Mouse (Mus musculus): ENCODE results near the gene Amph.

The Amph gene

GRCm38 (mm10) chr13:18948171-18949028, at the start of gene Amph:
Gene Amph, plus strand, starts transcription at chr13:18948205.
- TF ChIP-seq GATA4 (IDR thresholded peaks at IDR 0.05; ENCODE audit: insufficient replicate concordance, low read length): no peak

- TF ChIP-seq GATA4 (IDR thresholded peaks at IDR 0.05; ENCODE audit: insufficient replicate concordance, low read length): no peak
Measured at GRCm38 (mm10) chr13:18903623-18904022, 44.4 kb upstream of the Amph start.

- no peak for TF ChIP-seq GATA4 (IDR thresholded peaks at IDR 0.05; ENCODE audit: insufficient replicate concordance, low read length)
Measured at GRCm38 (mm10) chr13:18914774-18915173, 33.2 kb upstream of the Amph start.

GRCm38 (mm10) chr13:18947686-18948085, 319 bp upstream of the Amph start:
- no peak for TF ChIP-seq GATA4 (IDR thresholded peaks at IDR 0.05; ENCODE audit: insufficient replicate concordance, low read length)

DNA sequence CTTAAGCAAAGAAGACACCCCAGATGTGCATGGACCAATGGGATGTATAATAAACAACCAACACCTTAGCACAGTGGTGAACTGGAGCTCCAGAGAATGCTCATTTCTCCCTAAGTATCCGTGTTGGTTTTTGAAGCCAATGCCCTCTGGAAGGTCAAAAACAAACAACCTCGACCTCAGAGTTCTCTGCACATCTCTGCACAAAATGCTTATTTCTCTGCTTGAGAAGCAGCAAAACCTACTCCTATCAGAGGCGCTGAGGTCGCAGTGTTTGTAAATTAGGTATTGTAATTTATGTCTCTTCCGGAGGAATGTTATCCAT, 985 bp downstream of the Amph start:
- TF ChIP-seq GATA4 (IDR thresholded peaks at IDR 0.05; ENCODE audit: insufficient replicate concordance, low read length): no peak

GRCm38 (mm10) chr13:18949626-18950200, 1.7 kb downstream of the Amph start:
- no peak for TF ChIP-seq GATA4 (IDR thresholded peaks at IDR 0.05; ENCODE audit: insufficient replicate concordance, low read length)

DNA sequence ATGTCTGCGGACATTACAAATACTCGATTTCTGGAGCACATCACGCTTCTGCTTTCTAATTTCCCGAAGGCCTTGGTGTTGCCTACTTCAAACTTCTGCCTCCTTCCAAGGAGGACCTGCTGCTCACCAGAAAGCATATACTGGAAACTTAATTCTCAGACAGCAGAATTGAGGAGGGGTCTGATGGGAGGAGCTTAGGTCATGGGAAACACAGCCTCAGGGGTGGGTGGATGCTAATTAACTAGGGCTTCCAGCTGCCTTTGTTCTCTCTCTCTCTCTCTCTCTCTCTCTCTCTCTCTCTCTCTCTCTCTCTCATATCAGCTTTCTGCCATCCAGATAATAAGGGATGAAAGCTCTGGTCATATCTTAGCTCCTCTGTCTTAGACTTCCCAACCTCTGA, 5.6 kb downstream of the Amph start:
- TF ChIP-seq GATA4 (IDR thresholded peaks at IDR 0.05; ENCODE audit: insufficient replicate concordance, low read length): no peak

DNA sequence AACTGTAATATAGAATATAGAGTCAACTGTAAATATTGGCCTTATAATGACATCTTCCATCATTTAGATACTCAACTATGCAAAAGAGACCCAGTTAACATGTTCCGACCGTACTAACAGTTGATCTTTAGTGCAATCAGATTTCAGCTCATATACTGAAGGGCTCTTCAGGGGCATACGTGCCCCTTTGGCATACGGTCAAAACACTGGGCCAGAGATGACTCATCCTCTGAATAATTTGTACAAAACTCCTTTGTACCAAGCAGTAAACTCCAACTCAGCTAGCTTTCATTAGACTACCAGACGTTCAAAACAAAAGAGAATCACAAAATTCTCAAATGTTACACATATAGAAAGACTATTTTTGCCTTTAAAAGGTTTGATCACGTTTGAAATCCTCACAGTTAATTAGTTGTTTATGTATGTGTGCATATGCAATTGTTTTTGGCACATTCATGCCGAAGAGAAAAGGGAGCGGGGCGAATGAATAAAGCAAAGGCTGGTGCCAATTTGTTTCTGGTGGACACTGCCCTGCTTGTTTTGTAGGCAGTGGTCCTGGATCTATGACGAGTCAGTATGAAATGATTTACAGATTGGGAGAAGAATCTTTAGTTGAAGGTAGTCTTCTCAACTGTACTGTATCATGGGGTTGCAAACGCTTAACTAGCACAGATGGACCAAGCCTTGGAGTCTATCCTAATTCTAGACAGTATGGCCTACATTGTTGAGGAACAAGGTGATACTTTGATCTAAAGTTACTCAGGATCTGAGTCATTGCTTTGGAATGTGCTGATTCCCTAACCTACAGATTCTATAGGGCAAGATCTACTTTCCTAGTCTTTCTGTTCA, 8.3 kb downstream of the Amph start:
- no peak for TF ChIP-seq GATA4 (IDR thresholded peaks at IDR 0.05; ENCODE audit: insufficient replicate concordance, low read length)

GRCm38 (mm10) chr13:18957028-18957427, 9.0 kb downstream of the Amph start:
- no peak for TF ChIP-seq GATA4 (IDR thresholded peaks at IDR 0.05; ENCODE audit: insufficient replicate concordance, low read length)

DNA sequence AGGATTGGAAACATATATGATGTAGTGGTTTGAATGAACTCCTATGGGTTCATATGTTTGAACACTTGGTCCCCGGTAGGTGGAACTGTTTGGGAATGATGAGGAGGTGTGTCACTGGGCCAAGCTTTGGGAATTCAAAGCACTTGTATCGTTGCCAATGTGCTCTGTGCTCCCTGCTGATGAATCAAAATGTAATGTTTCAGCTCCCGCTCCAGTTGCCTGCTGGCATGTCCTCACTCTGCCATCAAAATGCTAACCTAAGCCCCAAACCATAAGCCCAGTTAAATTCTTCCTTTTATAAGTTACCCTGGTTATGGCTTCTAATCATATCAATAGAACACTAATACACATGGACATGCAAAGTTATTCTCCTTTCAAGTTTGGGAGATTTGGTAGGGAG, 24.6 kb downstream of the Amph start:
- TF ChIP-seq GATA4 (IDR thresholded peaks at IDR 0.05; ENCODE audit: insufficient replicate concordance, low read length): no peak

GRCm38 (mm10) chr13:18974351-18974750, 26.3 kb downstream of the Amph start:
- no peak for TF ChIP-seq GATA4 (IDR thresholded peaks at IDR 0.05; ENCODE audit: insufficient replicate concordance, low read length)

DNA sequence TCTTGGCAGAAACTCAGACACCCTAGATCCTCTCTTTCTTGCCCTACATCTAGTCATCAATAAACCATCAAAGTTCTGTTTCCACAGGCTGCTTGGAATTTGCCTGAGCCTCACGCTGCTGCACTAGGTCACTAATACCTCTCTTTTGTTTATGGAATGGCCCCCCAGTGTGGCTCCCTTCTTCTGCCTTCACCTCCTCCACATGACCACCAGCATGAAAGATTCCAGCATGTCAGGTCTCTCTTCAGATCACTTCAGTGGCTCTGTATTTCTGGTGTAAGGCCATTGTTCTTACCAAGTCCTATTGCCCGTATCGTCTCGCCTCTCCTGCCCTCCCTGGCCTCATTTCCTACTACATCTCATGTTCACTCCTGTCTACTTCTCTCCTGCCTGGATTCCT, 39.3 kb downstream of the Amph start:
- TF ChIP-seq GATA4 (IDR thresholded peaks at IDR 0.05; ENCODE audit: insufficient replicate concordance, low read length): no peak

DNA sequence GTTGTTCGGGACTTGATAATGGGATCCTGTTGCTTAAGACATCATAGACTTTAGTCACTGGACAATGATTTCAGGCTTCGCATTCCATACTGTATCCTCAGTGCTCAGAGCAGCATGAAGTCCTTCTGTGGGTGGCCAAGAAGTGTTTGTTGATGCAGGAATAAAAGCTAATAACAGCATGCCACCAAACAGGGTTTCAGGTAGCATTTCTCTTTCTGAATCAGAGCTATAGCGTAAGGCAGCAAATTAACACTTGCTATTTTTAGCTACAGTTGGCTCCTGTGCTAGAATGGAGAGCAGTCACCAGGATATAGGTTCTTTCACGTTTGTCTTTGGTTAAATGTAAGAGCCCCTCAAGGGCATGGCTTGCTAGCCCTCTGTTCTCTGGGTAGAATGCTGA, 40.3 kb downstream of the Amph start:
- no peak for TF ChIP-seq GATA4 (IDR thresholded peaks at IDR 0.05; ENCODE audit: insufficient replicate concordance, low read length)

GRCm38 (mm10) chr13:18989185-18989714, 41.2 kb downstream of the Amph start:
- no peak for TF ChIP-seq GATA4 (IDR thresholded peaks at IDR 0.05; ENCODE audit: insufficient replicate concordance, low read length)

GRCm38 (mm10) chr13:19002502-19002901, 54.5 kb downstream of the Amph start:
- TF ChIP-seq GATA4 (IDR thresholded peaks at IDR 0.05; ENCODE audit: insufficient replicate concordance, low read length): no peak

DNA sequence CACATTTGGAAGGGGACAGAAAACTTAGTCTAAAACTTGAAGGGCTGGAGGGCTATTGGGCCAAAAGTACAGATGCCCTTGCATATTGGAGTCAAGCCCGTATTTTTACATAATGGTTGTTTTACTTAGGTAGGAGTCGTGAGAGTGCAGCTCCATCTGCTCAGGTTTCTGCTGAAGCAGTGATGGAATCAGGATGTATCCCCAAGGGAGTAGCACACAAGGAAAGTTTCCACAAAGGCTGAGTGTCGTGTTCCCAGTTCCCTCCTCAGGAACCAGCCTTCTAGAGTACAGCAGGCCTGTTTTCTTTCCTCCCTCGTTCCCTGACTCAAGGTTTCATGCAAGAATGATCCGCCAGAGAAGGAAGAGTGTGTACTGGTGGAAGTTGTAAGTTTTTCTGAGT, 56.4 kb downstream of the Amph start:
- no peak for TF ChIP-seq GATA4 (IDR thresholded peaks at IDR 0.05; ENCODE audit: insufficient replicate concordance, low read length)

All from liver, adult (tissue).